Mouse (Mus musculus) right cerebral cortex, adult 2 months (tissue): ENCODE measurements around the gene Trpv4.
A peak's percentile ranks its signal among the peaks of the same experiment; 100 is the strongest.

Experiments used
- DNase-seq, 2 experiments: peaks; one replicate each; pipeline ENCODE4 v3.0.0; 2021 to 2022; ENCODE audit warnings: low spot score in 2 of 2

Trpv4 gene

DNA sequence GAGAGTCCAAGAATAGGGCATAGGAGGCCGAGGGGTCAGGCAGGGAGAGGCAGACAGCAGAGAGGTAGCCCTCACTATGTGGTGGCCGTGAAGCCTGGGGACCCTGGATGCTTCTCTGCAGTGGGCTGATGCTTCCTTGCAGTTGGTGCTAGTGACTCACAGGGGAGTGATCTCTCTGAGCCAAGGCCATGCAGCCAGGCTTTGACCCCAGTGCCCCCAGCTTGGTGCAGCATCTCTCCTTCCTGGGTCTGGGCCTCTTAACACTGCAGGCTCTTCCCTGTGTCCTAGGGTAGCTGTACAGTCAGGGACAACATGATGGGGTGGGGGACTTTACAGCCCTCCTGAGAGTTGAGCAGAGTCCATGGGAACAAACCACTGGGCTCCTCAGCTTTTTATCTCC, 68.8 kb downstream of the Trpv4 start:
- DNase-seq, result no peak

DNA sequence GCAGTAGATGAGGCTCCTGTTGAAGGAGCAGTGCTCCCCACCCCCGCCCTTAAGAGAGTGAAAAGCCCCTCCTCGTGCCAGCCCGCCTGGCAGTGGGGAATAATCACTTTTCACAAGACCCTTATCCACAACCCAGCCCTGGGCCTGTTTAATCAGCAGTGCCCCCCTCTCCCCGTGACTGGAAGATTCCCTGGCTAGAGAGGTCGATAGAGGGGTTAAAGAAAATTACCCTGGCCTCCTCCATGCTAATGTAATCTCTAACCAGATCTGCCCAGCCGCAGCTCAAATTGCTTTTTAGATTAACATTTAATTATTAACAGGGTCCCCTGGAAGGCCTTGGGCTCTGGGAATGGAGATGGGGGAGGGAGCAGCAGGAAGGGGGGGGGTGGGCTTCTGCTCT, 69.2 kb downstream of the Trpv4 start:
- no peak for DNase-seq

DNA sequence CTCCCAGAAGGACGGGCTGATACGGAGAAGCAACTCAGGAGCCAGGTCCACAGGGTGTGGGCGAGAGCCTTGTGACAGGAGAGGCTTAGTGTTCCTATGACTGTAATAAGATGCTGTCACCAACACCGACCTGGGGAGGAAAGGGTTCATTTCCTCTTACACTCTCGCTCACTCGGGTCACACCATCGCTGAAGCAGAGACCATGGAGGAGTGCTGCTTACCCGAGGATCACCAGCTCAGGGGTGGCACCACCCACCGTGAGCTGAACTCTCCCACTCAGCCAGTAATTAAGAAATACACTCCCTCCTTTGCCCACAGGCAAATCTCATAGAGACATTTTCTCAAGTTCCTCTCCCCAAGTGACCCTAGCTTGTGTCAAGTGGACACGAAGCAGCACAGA, 69.8 kb downstream of the Trpv4 start:
- DNase-seq, result no peak

GRCm38 (mm10) chr5:114587908-114588307, 70.3 kb downstream of the Trpv4 start:
- DNase-seq, result no peak

- no peak for DNase-seq
These were observed 72.5 kb downstream of the Trpv4 start for GRCm38 (mm10) chr5:114585682-114586081.

DNA sequence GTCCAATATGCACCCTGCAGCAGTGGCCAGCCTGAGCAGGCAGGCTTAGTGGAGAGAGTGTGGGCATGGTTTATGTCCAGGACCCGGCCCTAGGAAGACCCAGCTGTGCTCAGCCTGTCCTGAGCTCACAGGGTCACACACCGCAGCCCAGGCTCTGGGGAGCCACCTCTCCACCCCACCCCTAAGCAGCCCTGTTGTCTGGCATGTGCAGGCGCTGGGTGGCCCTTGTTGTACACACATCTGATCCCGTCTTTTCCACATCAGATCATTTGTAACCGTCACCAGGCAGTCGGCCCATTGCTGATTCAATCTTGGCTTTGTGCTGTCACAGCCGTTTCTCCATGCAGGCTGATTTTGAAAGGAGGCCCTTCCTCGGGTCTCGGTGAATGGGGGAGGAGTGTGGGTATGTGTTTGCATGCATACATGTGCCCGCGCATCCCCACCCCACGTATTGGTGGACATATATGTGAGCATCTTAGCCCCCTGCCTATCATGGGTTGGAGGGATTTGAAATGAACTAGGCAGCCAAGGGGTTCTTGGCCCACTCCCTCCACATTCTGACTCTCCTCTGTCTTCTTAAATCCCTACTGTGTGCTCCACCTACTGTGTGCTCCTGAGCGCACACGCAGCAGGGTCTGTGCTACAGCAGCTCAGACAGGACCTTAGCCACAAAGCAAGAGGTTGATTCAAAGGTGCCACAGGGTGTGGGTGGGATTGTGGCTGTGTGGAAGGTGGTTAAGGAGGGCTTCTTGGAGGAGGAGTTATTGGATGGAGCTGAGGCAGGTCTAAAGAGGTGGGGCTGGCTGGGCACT, 73.7 kb downstream of the Trpv4 start:
- no peak for DNase-seq

- no peak for DNase-seq
These were observed 74.6 kb downstream of the Trpv4 start for GRCm38 (mm10) chr5:114583490-114584175.

- no peak for DNase-seq
These were observed 75.2 kb downstream of the Trpv4 start for GRCm38 (mm10) chr5:114583046-114583445.

DNA sequence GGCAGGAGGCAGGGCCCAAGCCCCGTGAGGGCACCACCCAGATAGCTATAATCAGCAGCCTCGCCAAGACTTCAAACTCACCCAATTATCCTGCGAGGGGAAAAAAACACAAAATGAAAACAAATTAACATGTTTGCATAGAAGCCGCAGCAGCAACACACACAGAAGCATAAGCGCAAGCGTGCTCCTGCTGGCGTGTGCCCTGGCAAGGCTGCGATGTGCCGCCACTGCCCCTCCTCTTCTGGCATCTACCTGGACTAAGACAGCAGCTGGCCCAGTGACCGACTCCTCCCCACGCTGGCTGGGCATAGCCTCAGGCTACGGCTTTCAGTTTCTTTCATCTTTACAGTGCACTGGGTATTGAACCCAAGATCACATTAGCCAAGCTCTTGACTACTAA, 76.7 kb downstream of the Trpv4 start:
- DNase-seq, result no peak

DNA sequence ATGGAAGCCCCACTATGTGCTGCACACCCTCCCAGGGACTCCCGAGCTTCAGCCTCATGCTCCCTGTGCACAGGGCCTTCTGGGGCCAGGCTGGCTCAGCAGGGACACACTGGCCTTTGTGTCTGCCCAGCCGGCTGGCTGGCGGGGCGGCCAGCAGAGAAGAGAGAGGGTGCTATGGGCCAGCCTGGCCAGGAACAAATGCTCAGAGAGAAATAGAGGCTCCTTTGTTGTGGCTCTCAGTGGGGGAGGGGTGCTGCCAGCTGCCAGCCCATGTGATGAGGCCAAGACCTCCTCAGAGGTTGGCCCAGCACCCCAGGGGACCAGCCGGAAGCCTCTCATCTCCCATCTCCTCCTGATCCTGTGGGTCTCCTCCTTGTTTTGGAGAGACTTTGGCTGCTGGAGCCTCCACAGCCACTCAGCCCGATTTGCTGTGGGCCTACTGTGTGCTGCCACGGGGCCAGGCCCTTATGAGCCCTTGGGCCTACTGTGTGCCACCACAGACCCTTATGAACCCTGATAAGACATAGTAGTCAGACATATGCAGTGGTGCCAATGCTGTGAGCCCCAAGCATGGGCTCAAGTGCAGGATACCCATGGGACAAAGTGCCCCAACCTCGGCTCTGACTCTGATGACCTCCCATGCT, 78.4 kb downstream of the Trpv4 start:
- DNase-seq, result peak in 1 of 2 experiments; percentile 53

DNA sequence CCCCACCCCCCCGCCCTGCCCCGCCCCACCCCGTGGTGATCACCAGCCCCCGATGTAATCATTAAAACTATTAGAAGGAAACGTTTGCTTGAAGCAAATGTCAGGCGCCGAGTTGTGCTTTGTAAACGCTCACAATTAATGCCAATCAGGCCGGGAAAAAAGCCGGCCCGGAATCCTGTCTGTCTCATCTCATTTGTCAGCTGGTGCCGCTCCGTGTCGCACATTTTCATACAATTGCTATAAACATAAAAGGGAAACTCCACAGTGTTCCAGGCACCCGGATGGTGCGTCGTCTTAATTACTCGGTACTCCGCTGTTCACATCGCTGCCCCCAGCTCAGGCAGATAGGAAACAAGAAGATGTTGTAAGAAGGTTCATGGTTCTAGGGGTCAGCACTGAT, 79.9 kb downstream of the Trpv4 start:
- no peak for DNase-seq

- DNase-seq, result peak; percentile 65 to 67
These were observed 82.1 kb downstream of the Trpv4 start for GRCm38 (mm10) chr5:114575986-114576605.

- DNase-seq, result no peak
These were observed 82.7 kb downstream of the Trpv4 start for GRCm38 (mm10) chr5:114575530-114575929.

DNA sequence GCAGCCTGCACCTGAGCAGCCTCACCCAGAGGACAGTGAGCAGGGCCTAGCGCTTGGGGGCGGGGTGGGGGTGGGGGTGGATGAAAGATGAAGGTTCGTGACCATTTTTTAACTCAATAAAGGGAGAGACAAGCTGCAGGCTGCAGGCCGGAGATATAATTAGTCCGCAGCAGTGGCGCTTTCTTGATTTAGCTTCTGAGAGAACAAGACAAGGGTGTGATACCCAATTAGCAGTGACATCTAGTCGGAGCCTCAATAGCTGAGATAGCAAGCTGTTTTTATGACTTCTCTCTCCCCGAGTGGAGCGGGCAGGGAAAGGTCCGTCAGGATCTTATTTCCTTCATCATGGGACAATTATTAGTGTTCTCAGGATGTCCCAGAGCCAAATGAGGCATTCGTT, 83.2 kb downstream of the Trpv4 start:
- no peak for DNase-seq

DNA sequence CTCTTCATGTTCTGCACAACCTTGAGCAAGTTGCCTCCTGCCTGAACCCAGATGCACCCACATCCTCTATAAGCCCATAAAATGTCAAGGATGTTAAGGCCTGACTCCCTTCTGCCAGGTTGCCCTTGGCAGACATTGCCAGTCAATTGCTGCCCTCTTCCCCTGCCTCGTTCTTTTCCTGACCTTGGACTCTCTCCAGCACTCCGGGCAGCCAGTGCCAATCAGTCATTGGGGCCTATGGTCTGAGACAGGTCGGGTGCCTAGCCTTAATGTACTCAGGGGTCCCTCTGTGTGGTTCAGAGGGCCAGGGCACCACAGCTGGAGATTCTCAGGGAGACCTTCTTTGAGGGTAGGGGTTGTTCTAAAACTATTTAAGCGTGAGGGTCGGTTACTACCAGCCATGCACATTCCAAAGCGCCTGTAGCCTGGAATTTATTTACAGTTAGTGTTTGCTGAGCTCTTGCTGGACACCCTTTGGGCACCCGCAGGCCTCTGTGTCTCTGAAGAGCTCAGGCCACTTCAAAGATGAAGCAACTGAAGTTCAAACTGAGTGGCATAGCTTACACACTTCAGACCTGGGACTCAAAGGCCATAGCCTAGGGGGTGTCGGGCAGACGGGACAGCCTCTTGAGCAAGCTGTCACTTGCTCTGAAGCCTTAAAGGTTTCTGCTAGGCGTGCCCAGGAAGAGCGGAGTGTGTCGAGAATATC, 84.1 kb downstream of the Trpv4 start:
- no peak for DNase-seq

GRCm38 (mm10) chr5:114572997-114573396, 85.2 kb downstream of the Trpv4 start:
- no peak for DNase-seq
